Mouse (Mus musculus): ENCODE data around the gene Bmyc. TPM values are rescaled to one million over a fixed set of nuclear protein-coding genes. Genes with fewer than 3 reads are reported as not detected.
A peak's percentile ranks its signal among the peaks of the same experiment; 100 is the strongest.

Gene Bmyc
- polyA plus RNA-seq (2014; fragmentation: Nextera tagmentation; extraction: Ambion mirVana), result 138 and 160 TPM in 2 replicates

DNA sequence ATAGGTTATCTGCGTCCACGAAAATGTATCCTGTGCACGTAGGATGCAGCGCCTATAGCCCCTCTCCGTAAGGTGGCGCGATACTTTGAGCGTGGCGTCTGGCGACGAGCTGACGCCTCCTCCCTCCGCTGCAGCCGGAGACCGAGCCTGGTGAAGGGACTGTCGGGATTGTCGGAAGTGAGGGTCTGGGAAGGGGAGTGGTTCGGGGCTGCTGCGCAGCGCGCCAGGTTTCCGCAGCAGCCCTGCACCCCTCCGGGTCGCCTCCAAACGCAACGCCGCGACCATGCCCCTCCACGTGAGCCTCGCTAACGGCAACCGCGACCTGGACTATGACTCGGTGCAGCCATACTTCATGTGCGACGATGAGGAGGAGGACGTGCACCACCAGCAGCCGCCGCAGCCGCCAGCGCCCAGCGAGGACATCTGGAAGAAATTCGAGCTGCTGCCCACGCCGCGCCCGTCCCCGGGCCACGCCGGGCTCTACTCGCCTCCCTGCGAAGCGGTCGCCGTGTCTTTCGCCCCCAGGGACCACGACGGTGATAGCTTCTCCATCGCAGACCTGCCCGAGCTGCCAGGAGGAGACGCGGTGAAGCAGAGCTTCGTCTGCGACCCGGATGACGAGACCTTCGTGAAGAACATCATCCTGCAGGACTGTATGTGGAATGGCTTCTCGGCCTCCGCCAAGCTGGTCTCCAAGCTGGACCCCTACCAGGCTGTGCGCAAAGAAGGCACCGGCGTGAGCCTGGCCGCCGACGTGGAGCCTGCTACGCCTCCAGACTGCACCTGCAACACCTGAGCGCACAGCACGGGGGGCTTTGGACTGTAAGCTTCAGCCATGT, at the start of gene Bmyc:
Gene Bmyc (plus strand): TSS at position 97 of the 839 bp plus-strand sequence.
- H3K27ac ChIP-seq (ENCODE audit: low read depth, low read length), result peak within 1 kb of the TSS; percentile 85
- ATAC-seq (ENCODE audit: low read depth), result peak; percentile 96
- H3K36me3 ChIP-seq (ENCODE audit: control insufficient read depth, insufficient read depth, low read length), result no peaks in the 10 kb centered on the region
- no peaks in the 10 kb centered on the region for H3K27me3 ChIP-seq (ENCODE audit: control insufficient read depth, insufficient read depth, low read length)
- peak within 1 kb of the TSS; percentile 76 for H3K4me3 ChIP-seq (ENCODE audit: low read depth, low read length)
- WGBS, result under 1% methylated on average over 78 of the region's 78 CpGs
- H3K9ac ChIP-seq (replicated peaks; ENCODE audit: low read depth, low read length), result peak within 1 kb of the TSS; percentile 88
- peaks cover 13% of the 10 kb centered on the region for H3K4me1 ChIP-seq (ENCODE audit: control insufficient read depth, insufficient read depth, low read length)
- no peaks in the 10 kb centered on the region for H3K9me3 ChIP-seq (ENCODE audit: control insufficient read depth, low read length)
- H3K4me2 ChIP-seq (ENCODE audit: low read depth, low read length), result peak within 1 kb of the TSS; percentile 79

DNA sequence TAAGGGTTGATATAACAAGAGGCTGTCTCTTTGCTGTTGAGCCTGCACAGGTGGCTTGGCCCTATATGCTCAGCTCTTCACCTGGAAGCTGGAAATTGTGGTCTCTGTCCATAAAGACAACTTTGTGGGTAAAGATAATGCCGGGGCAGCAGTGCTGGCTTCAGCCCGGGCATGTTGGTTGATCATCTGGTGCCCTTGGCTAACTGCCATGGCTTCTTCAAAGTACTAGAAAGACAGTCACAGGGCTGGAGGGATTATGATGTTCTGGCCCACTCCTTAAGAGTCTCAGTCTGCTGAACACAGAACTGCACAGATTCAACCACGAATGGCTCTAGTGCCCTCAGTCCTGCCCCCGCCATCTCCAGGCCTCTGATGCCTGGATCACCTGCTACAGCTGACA, 49.3 kb upstream of the Bmyc start:
- Histone ChIP-seq H3K9me3 (ENCODE audit: control insufficient read depth, low read length) (no peaks in the 10 kb centered on the region), H3K27me3 (ENCODE audit: control insufficient read depth, insufficient read depth, low read length) (no peaks in the 10 kb centered on the region), H3K4me3 (ENCODE audit: low read depth, low read length) (no peak overlapping the region), H3K4me1 (ENCODE audit: control insufficient read depth, insufficient read depth, low read length) (no peaks in the 10 kb centered on the region), H3K4me2 (ENCODE audit: low read depth, low read length) (no peak overlapping the region), H3K27ac (ENCODE audit: low read depth, low read length) (no peak overlapping the region), H3K36me3 (ENCODE audit: control insufficient read depth, insufficient read depth, low read length) (no peaks in the 10 kb centered on the region), H3K9ac (replicated peaks; ENCODE audit: low read depth, low read length) (no peak overlapping the region)
- 79% methylated on average over 4 of the region's 4 CpGs for WGBS
- ATAC-seq (ENCODE audit: low read depth), result no peak

DNA sequence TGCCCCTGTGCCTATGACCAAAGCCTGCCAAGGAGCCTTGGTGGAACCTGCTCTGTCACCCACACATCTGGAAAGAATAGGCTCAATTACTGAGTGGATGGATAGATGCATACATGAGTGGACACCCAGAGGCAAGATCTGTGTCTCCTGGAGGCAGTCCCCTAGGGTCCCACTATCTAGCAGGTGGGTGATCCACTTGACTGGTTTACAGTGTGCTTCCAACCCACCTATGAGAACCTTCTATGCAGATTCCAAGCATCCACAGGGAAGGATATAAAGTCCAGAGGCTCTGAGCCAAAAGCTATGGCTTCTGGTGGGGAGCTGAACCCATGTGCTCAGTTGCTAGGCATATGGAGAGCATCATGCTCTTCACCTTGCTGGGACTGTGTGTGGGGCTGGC, 48.9 kb upstream of the Bmyc start, which contains the start of gene Lcn5:
Gene Lcn5 (plus strand): TSS at position 301 of the 400 bp plus-strand sequence.
- H3K9me3 ChIP-seq (ENCODE audit: control insufficient read depth, low read length), result no peaks in the 10 kb centered on the region

GRCm38 (mm10) chr2:25660279-25660678, 46.3 kb upstream of the Bmyc start:
- WGBS, result 86% methylated on average over 8 of the region's 8 CpGs
- no peak overlapping the region for H3K9ac ChIP-seq (replicated peaks; ENCODE audit: low read depth, low read length)
- no peak overlapping the region for H3K4me2 ChIP-seq (ENCODE audit: low read depth, low read length)
- H3K27ac ChIP-seq (ENCODE audit: low read depth, low read length), result no peak overlapping the region
- H3K4me1 ChIP-seq (ENCODE audit: control insufficient read depth, insufficient read depth, low read length), result no peaks in the 10 kb centered on the region
- H3K4me3 ChIP-seq (ENCODE audit: low read depth, low read length), result no peak overlapping the region
- ATAC-seq (ENCODE audit: low read depth), result no peak
- no peaks in the 10 kb centered on the region for H3K27me3 ChIP-seq (ENCODE audit: control insufficient read depth, insufficient read depth, low read length)
- H3K36me3 ChIP-seq (ENCODE audit: control insufficient read depth, insufficient read depth, low read length), result no peaks in the 10 kb centered on the region
- no peaks in the 10 kb centered on the region for H3K9me3 ChIP-seq (ENCODE audit: control insufficient read depth, low read length)

More for the DNA sequence above, 48.9 kb upstream of the Bmyc start, which contains the start of gene Lcn5:
- Histone ChIP-seq H3K27ac (ENCODE audit: low read depth, low read length) (no peak within 1 kb of the TSS), H3K27me3 (ENCODE audit: control insufficient read depth, insufficient read depth, low read length) (no peaks in the 10 kb centered on the region), H3K36me3 (ENCODE audit: control insufficient read depth, insufficient read depth, low read length) (no peaks in the 10 kb centered on the region), H3K4me2 (ENCODE audit: low read depth, low read length) (no peak within 1 kb of the TSS), H3K9ac (replicated peaks; ENCODE audit: low read depth, low read length) (no peak within 1 kb of the TSS), H3K4me3 (ENCODE audit: low read depth, low read length) (no peak within 1 kb of the TSS), H3K4me1 (ENCODE audit: control insufficient read depth, insufficient read depth, low read length) (no peaks in the 10 kb centered on the region)
- no peak for ATAC-seq (ENCODE audit: low read depth)

GRCm38 (mm10) chr2:25661245-25661970, 45.1 kb upstream of the Bmyc start:
- Histone ChIP-seq H3K4me1 (ENCODE audit: control insufficient read depth, insufficient read depth, low read length) (no peaks in the 10 kb centered on the region), H3K9me3 (ENCODE audit: control insufficient read depth, low read length) (no peaks in the 10 kb centered on the region), H3K4me3 (ENCODE audit: low read depth, low read length) (no peak overlapping the region), H3K36me3 (ENCODE audit: control insufficient read depth, insufficient read depth, low read length) (no peaks in the 10 kb centered on the region), H3K27ac (ENCODE audit: low read depth, low read length) (no peak overlapping the region), H3K27me3 (ENCODE audit: control insufficient read depth, insufficient read depth, low read length) (no peaks in the 10 kb centered on the region), H3K4me2 (ENCODE audit: low read depth, low read length) (no peak overlapping the region), H3K9ac (replicated peaks; ENCODE audit: low read depth, low read length) (no peak overlapping the region)
- 88% methylated on average over 6 of the region's 6 CpGs for WGBS
- no peak for ATAC-seq (ENCODE audit: low read depth)

DNA sequence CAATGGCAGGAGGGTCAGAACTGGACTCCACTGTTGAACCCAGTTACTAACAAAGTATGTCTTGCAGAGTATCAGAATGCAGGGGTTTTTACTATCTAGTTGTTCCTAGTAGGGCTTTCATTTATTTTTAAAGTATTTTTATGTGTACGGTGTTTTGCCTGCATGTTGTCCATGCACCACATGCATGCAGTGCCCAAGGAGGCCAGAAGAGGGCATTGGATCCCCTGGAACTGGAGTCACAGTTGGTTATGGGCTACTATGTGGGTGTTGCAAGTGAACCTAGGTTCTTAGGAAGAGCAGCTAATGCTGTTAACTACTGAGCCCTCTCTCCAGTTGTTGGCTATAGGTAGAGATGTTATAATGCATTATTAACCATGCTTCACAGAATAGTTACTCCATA, 43.0 kb upstream of the Bmyc start:
- no peak overlapping the region for H3K4me2 ChIP-seq (ENCODE audit: low read depth, low read length)
- no peak overlapping the region for H3K27ac ChIP-seq (ENCODE audit: low read depth, low read length)
- WGBS, result 54% methylated on average over 1 of the region's 1 CpGs
- H3K36me3 ChIP-seq (ENCODE audit: control insufficient read depth, insufficient read depth, low read length), result no peaks in the 10 kb centered on the region
- ATAC-seq (ENCODE audit: low read depth), result no peak
- no peaks in the 10 kb centered on the region for H3K4me1 ChIP-seq (ENCODE audit: control insufficient read depth, insufficient read depth, low read length)
- H3K4me3 ChIP-seq (ENCODE audit: low read depth, low read length), result no peak overlapping the region
- no peaks in the 10 kb centered on the region for H3K27me3 ChIP-seq (ENCODE audit: control insufficient read depth, insufficient read depth, low read length)
- no peaks in the 10 kb centered on the region for H3K9me3 ChIP-seq (ENCODE audit: control insufficient read depth, low read length)
- H3K9ac ChIP-seq (replicated peaks; ENCODE audit: low read depth, low read length), result no peak overlapping the region

DNA sequence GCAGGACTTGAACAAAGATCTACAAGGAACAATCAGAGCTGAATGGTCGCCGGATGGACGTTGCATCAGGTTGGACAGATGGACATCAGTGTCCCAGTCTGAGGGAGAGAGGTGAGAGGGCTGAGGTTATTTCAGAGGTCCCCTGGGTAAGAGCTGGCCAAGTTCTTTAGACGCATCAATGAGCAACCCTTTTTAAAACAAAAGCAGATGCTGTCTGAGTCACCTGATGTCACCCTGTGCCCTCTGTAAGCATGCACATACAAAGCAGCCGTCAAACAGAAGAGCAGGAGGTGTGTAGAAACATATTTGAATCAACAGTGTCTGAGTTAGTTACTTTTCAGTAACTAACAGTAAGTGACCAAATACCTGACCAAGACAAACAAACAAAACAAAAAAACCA, 42.4 kb upstream of the Bmyc start:
- Histone ChIP-seq H3K36me3 (ENCODE audit: control insufficient read depth, insufficient read depth, low read length) (no peaks in the 10 kb centered on the region), H3K9me3 (ENCODE audit: control insufficient read depth, low read length) (no peaks in the 10 kb centered on the region), H3K4me1 (ENCODE audit: control insufficient read depth, insufficient read depth, low read length) (no peaks in the 10 kb centered on the region), H3K4me3 (ENCODE audit: low read depth, low read length) (no peak overlapping the region), H3K9ac (replicated peaks; ENCODE audit: low read depth, low read length) (no peak overlapping the region), H3K27me3 (ENCODE audit: control insufficient read depth, insufficient read depth, low read length) (no peaks in the 10 kb centered on the region), H3K4me2 (ENCODE audit: low read depth, low read length) (no peak overlapping the region), H3K27ac (ENCODE audit: low read depth, low read length) (no peak overlapping the region)
- no peak for ATAC-seq (ENCODE audit: low read depth)
- WGBS, result 89% methylated on average over 5 of the region's 5 CpGs

DNA sequence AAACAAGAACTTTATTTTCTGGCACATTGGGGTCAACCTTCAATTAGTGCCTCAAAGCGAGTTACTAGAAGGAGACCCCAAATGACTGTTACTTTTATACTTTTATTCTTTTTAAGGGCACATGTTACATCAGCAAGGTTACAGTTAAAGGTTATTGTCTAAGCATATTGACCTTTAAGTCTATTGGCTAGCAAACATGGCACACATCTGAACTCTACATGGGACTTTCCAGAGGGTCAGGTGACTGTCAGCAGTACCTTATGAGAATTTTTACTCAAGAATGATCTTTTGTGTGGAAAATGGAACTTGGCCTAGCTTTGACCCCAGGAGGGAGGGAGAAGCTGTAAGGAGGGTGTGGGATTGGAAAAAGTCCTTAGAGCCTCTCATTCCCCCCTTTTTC, 40.0 kb upstream of the Bmyc start:
- WGBS, result 78% methylated on average over 1 of the region's 1 CpGs
- Histone ChIP-seq H3K4me3 (ENCODE audit: low read depth, low read length) (no peak overlapping the region), H3K4me2 (ENCODE audit: low read depth, low read length) (no peak overlapping the region), H3K9me3 (ENCODE audit: control insufficient read depth, low read length) (no peaks in the 10 kb centered on the region), H3K36me3 (ENCODE audit: control insufficient read depth, insufficient read depth, low read length) (no peaks in the 10 kb centered on the region), H3K9ac (replicated peaks; ENCODE audit: low read depth, low read length) (no peak overlapping the region), H3K27ac (ENCODE audit: low read depth, low read length) (no peak overlapping the region), H3K4me1 (ENCODE audit: control insufficient read depth, insufficient read depth, low read length) (no peaks in the 10 kb centered on the region), H3K27me3 (ENCODE audit: control insufficient read depth, insufficient read depth, low read length) (no peaks in the 10 kb centered on the region)
- ATAC-seq (ENCODE audit: low read depth), result no peak

- no peak for ATAC-seq (ENCODE audit: low read depth)
- WGBS, result 90% methylated on average over 3 of the region's 3 CpGs
- Histone ChIP-seq H3K4me3 (ENCODE audit: low read depth, low read length) (no peak within 1 kb of the TSS), H3K9me3 (ENCODE audit: control insufficient read depth, low read length) (no peaks in the 10 kb centered on the region), H3K27me3 (ENCODE audit: control insufficient read depth, insufficient read depth, low read length) (no peaks in the 10 kb centered on the region), H3K27ac (ENCODE audit: low read depth, low read length) (no peak within 1 kb of the TSS), H3K4me2 (ENCODE audit: low read depth, low read length) (no peak within 1 kb of the TSS), H3K9ac (replicated peaks; ENCODE audit: low read depth, low read length) (no peak within 1 kb of the TSS), H3K4me1 (ENCODE audit: control insufficient read depth, insufficient read depth, low read length) (no peaks in the 10 kb centered on the region), H3K36me3 (ENCODE audit: control insufficient read depth, insufficient read depth, low read length) (no peaks in the 10 kb centered on the region)
These were observed 30.1 kb upstream of the Bmyc start, which contains the start of gene Lcn6 for GRCm38 (mm10) chr2:25676486-25676885. Gene Lcn6, plus strand, starts transcription at chr2:25676786.
